Mouse (Mus musculus): ENCODE data around the gene Ttf1. TPM values are rescaled to one million over a fixed set of nuclear protein-coding genes. Genes with fewer than 3 reads are reported as not detected.

Gene Ttf1
- 13.4 TPM for polyA plus RNA-seq (2017; shearing (Covaris generic))

DNA sequence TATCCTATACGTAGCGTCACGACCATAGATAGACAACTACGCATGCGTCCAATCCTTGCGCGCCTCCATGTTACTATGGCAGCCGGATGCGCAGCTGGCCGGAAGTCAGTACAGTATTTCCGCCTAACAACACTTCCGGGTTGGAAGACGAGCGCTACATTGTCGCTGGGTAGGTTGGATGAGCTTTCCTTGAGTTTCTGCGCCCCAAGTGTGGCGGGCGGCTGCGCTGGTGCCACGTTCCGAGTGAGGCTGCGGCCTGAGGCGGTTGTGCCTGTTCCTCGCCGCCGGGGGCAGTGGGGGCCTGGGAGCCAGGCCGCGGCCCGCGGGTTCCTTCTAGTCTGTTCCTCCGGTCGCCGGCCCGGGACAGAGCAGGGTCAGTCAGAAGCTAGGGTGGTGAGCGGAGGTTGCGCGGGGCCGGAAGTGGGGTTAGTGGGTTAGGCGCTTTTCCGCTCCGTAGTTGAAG, at the start of gene Ttf1:
Gene Ttf1, plus strand, starts transcription at position 128 of the 463 bp plus-strand sequence.

GRCm38 (mm10) chr2:29054991-29055390, 5.1 kb upstream of the Ttf1 start, which contains the start of gene Cfap77:
Gene Cfap77, minus strand, starts transcription at chr2:29055066.

DNA sequence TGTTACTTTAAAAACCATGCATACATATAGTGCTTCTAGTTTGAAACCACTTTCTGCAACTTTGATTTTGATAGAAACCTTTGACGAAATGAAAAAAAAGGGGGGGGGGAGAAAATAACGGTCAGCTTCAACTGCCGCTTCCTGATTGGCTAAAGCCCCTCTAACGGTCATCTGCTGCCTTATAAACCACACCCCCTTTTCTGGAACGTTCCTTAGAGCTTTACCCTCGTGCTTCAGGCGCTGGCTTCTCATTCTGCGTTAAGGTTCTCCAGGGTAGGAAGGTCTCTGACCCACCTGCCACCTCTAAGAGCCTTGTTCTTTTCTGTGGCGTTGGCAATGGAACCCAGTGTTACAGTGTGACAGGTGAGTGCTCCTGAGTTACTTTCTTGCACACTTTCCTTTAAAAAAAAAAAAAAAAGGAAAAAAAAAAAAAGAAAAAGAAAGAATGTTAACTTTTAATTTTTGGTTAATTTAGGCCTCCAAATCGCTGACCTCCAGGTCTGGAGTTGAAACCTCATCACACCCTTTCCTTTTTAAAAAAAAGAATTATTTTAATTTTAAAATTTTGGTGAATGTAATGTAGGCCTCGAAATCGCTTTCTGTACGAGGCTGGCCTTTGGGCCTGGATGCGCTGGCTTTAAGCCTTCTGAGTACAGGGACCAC, 64.0 kb downstream of the Ttf1 start, which contains the start of gene Setx:
Gene Setx, plus strand, starts transcription at position 275 of the 663 bp plus-strand sequence.

Other genes starting within 250 kb of the Ttf1 start
- gene Gtf3c4, start 219.9 kb upstream of the Ttf1 start, polyA plus RNA-seq (2017; shearing (Covaris generic)) = 9.3 TPM
- 18.1 TPM for gene Ddx31, start 219.9 kb upstream of the Ttf1 start, polyA plus RNA-seq (2017; shearing (Covaris generic))
- gene Barhl1, start 143.6 kb upstream of the Ttf1 start, polyA plus RNA-seq (2017; shearing (Covaris generic)) = not detected
- 0.49 TPM for gene Cfap77, start 5.2 kb upstream of the Ttf1 start, polyA plus RNA-seq (2017; shearing (Covaris generic))
- gene Setx, start 63.9 kb downstream of the Ttf1 start, polyA plus RNA-seq (2017; shearing (Covaris generic)) = 68.7 TPM
- 5.8 TPM for gene Ntng2, start 192.7 kb downstream of the Ttf1 start, polyA plus RNA-seq (2017; shearing (Covaris generic))

All from effector memory CD4-positive, alpha-beta T cell, adult 5 months (primary cell).